Mouse (Mus musculus) kidney, adult 11 months (tissue): ENCODE measurements at regions not wholly inside any gene's neighbourhood (a gene's known extent, or its start where the extent isn't known, plus 50 kb on each side); places are given as distances from the start of the nearest gene placed in this dataset.

Source experiments
- DNase-seq: peaks from one replicate; pipeline ENCODE4 v3.0.0; 2022

- DNase-seq, result peak; percentile 11
Measured at GRCm38 (mm10) chr9:117967080-117967479, 73.2 kb upstream of the Azi2 start.

DNA sequence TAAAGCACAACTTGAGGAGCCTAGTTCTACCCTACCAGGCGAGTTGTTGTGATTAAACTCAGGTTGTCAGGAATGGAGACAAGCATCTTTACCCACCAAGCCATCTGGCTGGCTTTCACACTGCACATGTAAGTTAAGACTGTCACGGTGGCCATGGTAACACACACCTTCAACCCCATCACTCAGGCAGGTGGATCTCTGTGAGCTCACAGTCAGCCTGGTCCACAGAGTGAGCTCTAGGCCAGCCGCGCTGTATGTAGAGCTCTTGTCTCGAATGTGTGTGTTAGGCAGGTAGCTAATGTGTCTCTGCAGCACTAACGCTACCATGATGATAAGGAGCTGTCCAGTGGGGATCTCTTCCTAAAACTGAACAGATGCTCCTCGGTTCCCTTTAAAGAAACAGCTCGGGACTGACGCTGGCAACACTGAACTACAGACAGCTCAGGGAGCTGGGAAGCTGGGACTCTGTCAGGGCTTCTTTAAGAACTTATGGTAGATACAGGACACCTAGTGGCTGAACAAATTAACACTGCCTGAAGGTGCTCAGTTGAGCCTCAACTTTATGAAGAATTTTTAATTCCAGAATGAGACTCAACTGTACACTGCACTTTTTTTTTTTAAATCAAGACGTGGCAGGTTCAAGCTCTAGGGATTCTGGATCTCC is 73.8 kb upstream of the Azi2 start:
- DNase-seq, result no peak

DNA sequence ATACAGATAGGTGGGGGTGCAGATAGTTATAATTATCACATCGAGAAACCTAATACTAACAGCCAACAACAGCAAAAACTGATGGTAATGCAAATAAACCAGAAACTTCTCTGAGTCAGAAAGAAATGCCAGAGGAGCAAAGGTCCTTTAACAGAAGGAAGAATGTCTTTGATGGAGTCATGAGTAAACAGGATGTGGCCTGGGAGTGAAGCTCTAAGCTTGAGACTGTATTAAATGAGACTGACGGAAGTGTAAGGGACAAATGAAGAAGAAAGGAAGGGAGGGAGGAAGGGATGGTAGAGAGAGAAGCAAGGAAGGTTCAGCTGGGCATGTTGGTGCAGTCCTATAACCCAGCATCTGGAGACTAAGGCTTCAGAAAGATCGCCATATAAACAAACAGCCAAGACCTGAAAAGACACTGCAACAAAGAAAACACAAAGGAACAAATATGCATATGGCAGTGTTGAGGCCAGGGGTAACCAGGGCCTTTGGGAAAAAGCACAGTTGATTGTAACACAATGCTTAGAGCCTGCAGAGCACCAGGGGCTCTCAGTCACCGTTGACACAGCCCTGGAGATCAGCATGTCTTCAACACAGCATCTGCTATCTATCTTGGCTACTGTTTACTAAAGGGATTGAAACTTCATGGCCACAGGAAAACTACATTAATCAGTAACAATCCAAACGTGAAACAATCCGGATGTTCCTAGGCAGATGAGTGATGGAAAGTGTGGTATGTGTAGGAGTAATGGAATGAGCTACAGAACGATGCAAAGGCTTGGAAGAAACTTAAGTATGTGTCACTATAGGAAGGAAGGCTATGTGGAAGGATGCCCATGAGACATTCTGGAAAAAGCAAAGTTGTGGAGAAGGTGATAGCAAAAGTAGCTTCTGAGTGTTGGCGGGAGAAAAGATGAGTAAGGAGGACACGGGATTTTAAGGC is 77.9 kb upstream of the Azi2 start:
- DNase-seq, result no peak

DNA sequence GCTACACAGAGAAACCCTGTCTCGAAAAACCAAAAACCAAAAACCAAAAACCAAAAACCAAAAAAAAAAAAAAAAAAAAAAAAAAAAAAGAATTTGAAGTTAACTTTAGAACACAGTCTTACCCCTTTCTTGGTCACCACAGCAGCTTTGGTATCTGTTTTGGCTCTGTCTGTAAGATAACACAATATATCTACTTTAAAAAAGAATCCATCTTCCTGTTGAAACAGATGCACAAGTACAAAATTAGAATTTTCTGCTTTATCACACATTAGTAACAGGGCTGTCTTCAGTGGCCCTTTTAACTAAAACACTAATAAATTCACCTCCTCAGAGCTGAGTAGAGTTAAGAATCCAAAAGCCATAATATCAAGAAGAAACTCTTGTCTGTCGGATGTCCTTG is 80.5 kb upstream of the Azi2 start:
- no peak for DNase-seq

- no peak for DNase-seq
Measured at GRCm38 (mm10) chr9:117957195-117957594, 83.1 kb upstream of the Azi2 start.

- no peak for DNase-seq
Measured at GRCm38 (mm10) chr9:117956691-117957090, 83.6 kb upstream of the Azi2 start.

GRCm38 (mm10) chr9:117927466-117927847 is 112.8 kb upstream of the Azi2 start:
- no peak for DNase-seq

- no peak for DNase-seq
Measured at GRCm38 (mm10) chr9:117926700-117927465, 113.4 kb upstream of the Azi2 start.

DNA sequence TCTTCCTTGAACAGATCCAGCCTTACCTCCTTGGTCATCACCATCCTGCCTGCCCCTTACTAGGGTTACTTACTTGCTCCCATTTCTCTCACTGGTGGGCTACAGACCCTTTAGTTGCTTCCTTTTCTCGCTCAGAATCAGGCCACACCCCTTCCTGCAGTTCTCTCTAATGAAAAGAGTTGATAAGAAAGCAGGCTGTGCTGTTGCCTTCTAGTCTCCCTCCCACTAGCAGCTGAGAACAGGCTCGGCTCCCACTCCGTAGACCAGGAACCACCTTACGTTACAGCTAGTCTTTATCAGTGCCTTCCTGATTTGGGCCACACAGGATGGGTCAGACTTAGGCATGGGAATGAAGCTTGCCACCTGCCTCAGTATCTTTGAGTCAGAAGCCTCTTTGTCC is 117.3 kb upstream of the Azi2 start:
- no peak for DNase-seq

DNA sequence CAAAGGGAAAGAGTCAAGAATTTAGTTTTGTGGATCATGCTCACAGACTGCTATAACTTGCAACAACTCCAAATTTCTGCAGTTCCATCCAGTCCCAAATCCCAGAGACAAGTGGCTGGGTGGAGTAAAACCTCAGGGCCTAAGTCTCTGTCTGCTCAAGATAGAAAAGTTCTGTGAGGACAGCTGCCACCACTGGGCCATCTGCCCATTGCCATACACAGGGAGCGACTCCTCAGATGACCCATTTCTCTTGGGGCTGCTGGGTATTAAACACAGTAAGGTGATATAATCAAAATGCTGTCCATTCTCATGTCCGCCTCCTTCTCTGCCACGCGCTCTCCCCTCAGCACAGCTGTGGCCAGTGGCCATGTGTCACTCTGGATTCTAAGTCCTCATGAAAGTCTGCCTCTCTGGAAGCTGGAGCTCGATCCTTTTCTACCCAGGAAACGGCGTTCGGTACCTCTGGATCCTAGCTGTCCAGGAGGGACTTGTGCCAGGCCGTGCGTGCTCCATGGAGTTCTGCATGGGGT is 132.3 kb upstream of the Azi2 start:
- DNase-seq, result no peak

DNA sequence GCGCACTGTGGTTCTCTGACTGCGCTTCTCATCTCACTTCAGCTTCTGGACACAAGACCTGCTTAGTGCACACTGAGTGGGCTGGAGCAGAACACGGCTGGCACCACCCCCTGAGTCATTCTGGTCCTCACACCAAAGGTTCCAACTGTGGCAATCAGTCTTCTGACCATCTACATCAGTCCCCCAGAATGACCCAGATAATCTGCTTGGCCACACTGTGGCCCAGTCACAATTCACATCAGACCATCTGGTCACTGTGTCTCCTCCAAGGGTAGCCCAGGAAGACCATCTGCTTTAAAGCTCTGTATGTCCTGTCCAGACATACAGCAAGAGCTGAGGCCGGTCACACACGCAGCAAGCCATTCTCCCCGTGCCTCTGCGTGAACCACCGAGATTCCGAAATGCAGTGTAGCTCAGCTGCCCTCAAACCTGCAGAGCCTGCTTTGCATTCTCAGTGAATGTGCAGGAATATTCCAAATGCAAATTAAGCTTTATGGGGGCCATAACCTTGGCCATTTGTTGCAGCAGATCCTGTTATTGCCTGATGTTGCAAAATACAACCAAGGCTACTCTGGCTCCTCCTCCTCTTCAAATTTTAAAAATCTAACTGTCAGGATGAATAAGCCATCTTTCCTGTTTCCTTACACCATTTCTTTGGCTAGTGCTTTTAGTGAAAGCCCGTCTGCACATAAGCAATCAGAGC is 135.1 kb upstream of the Azi2 start:
- peak; percentile 10 for DNase-seq

DNA sequence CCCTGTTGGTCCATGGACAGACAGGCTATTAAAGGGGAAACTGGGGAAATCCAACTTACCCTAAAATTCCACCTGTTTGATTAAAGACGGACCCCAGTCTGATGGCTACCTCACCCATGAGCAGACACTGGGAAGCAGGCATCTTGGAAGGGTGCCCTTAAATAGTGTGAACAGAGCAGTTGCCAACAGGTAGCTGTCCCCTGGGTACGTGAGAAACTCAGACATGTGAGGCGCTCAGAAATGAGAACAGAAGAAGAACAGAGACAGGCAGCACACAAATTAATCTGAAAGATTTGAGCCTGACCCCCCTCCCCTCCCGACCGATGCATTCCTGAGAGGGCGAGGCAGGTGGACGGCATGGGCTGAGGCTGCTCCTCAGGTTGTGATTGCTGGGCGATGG is 135.7 kb upstream of the Azi2 start:
- no peak for DNase-seq

DNA sequence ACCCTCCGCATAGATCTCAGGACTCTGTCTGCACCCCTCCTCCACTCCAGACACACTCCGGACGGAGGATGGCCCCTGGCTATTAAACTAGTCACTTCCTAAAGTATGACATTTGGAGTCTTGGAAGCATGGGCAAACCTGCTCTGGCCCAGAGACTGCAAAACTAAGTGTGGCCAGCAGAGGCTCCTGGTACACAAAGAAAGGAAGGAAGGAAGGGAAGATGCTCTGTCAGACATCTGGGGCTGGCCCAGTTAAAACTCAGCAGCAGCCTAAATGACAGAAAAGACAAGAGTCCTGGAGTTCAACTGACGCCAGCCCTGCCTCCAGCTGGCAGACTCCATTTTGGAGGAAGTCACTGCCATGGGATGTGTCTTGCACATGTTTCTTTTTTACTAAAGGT is 137.3 kb upstream of the Azi2 start:
- DNase-seq, result no peak

- DNase-seq, result no peak
Measured at GRCm38 (mm10) chr9:117902239-117902939, 137.9 kb upstream of the Azi2 start.

DNA sequence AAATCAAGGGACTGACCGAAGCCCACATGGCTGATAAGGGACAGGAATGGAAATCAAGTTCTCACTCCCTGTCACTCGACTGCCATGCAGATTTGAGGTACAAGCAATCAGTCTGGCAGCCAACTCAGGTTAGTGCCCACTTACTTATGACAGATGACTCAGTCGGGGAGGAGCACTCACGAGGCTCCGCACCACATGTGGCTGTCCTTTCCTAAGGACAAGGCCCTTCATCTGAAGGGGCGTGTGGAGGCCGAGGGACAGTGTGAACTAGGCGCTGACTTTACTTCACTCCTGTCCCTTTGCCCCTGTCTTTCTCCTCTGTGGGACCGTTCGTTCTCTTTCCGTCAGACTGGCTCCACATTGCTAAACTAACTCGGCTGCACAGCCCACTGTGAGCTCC is 139.7 kb upstream of the Azi2 start:
- no peak for DNase-seq

- DNase-seq, result no peak
Measured at GRCm38 (mm10) chr9:117896517-117896916, 143.8 kb upstream of the Azi2 start.

GRCm38 (mm10) chr9:117892601-117893000 is 147.7 kb upstream of the Azi2 start:
- no peak for DNase-seq

DNA sequence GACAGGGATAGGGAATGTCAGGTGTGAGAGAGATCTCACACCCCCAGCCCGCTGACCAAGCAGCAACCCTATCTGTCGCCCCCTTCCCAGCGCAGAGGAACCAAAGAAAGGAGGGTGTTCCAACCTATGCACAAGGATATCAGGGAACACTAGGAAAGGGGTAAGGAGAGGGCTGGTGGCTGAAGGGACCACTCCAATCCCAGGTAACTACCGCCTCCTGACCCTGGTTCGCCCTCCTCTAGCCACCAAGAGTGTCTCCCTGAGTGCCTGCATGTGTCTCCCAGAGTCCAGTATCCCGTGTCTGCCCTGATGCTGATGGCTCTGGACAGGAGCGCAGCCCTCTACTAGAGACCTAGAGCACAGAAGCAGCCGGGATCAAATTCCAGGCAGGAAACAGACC is 167.1 kb upstream of the Azi2 start:
- no peak for DNase-seq

DNA sequence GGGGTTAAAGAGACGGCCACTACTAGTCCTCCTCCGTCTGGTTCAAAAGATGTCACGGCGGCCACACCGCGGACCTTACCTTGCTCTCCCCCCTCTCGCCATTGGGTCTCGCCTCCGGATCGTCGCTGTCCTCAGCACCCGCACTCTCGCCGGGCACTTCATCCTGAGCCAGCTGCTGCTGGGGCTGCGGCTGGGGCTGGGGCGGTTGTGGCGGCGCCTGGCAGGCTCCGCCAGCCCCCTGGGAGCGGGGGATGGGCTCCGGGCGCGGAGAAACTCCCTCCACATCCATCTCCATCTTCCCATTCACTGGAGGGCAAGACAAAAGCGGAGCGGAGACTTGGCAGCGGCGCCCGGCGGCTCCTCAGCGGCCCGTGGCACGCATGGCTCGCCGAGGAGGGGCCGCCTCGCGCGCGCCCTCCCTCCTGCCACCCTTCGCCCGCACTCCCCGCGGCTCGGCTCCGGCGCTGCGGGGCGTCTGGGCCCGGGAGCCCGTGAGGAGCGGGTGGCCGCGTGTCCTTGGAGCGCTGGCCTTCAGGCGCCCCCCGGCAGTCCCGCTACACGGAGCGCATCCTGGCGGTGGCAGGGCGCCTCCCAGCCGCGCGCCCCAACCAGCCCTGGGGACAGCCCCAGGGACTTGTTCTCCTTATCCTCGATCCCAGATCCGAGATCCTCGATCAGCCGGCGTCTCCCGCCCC is 167.8 kb upstream of the Azi2 start:
- DNase-seq, result no peak

GRCm38 (mm10) chr9:117872021-117872386 is 168.3 kb upstream of the Azi2 start:
- DNase-seq, result no peak

DNA sequence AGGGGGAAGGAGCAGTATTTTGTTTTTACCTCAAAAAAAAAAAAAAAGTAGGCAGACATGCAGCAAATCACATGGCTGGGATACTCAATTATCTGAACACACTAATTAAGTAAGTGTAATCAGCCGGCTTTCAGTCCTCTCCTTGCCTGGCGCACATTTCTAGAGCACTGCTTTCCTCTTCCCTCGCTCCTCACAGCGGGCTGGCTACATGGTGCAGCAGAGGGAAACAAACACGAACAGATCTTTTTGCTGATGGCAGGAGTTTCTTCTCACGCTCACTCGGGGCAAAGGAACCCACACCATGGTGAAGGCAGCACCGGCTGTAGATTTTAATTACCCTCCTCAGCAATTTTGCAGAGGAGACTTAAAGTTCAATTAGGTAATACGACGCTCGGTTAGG is 169.7 kb upstream of the Azi2 start:
- DNase-seq, result no peak

GRCm38 (mm10) chr9:117863944-117864343 is 176.4 kb upstream of the Azi2 start:
- DNase-seq, result no peak
